Mouse (Mus musculus) liver, embryonic 14.5 days (tissue): ENCODE data around the gene Zdhhc18.

Experiments
- CTCF ChIP-seq: IDR thresholded peaks from 2 replicates; pipeline ENCODE4 v1.5.1; 2016; ENCODE audit warnings: antibody characterized with exemption, low read depth, control low read depth
- EP300 ChIP-seq: IDR thresholded peaks from 2 replicates; pipeline ENCODE4 v1.6.1; 2016; ENCODE audit warnings: antibody characterized with exemption, low read depth

DNA sequence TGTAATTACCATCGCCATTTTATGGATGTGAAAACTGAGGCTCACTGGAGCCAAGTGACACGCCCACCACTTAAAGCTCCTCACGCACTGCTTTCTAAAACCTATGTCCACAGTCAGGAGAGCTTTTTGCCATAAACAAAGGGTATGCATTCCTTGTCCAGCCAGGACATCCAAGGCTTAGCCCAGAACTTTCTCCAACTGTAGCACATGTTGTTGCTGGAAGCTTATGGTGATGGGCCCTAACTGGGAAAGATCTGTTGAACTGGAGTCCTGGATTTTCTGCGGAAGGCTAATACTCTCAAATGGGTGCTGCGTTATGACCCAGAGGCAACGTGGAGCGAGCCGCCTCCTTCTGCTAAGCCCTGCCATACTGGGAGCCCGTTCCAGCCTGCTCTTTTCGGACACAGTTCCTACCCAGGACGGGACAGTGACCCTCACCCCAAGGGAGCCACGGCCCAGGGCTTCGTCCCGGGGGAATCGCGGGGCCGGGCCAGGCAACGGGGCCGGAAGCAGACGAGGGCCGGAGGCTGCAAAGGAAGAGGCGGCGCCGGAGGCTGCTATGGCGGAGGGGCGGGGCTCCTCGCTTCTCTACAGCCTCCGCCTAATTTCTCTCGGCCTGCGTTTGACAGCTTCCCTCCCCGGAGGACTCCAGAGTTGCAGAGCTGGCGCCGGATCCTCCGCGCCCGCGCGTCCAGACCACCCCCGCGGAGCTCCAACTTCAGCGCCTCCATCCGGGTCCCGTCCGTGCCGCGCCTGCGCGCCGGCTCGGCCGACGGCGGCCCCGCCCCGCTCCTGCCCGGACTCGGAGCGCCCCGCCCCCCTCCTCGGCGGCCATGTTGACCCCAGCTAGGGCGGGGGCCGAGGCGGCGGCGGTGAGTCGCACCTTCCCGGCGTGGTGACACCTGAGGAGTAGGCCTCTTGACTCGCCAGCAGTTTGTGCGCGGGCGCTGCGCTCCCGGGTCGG lies 22.2 kb upstream of the Zdhhc18 start, which contains the start of gene Pigv:
- no peak for TF ChIP-seq CTCF
- no peak for TF ChIP-seq EP300
